Mouse (Mus musculus) naive thymus-derived CD4-positive, alpha-beta T cell, adult 2 months (primary cell): ENCODE results near the gene Gm13290.
"Not testable (repeated sequence)": the region's sequence is repeated elsewhere in the genome, so short reads cannot be mapped to it uniquely, and the experiment has no call there.

Experiments
- DNase-seq: peaks from one replicate; pipeline ENCODE4 v3.0.0-alpha.2; 2011; ENCODE audit warnings: low read depth

Gm13290 gene

GRCm38 (mm10) chr4:88781831-88782230 lies 8.2 kb downstream of the Gm13290 start, which contains the start of gene Ifnz:
Gene Ifnz, plus strand, starts transcription at chr4:88782131.
- not testable (repeated sequence) for DNase-seq

GRCm38 (mm10) chr4:88782335-88782734 lies 8.7 kb downstream of the Gm13290 start:
- not testable (repeated sequence) for DNase-seq

GRCm38 (mm10) chr4:88785409-88785808 lies 11.8 kb downstream of the Gm13290 start, which contains the start of gene Gm13276:
Gene Gm13276, plus strand, starts transcription at chr4:88785709.
- not testable (repeated sequence) for DNase-seq

GRCm38 (mm10) chr4:88788402-88788801 lies 14.8 kb downstream of the Gm13290 start, which contains the start of gene Gm13277:
Gene Gm13277, plus strand, starts transcription at chr4:88788632.
- not testable (repeated sequence) for DNase-seq

- not testable (repeated sequence) for DNase-seq
Measured at GRCm38 (mm10) chr4:88791250-88791649, 17.6 kb downstream of the Gm13290 start, which contains the start of gene Gm13278. Gene Gm13278, plus strand, starts transcription at chr4:88791550.

GRCm38 (mm10) chr4:88793936-88794675 lies 20.5 kb downstream of the Gm13290 start, which contains the start of gene Gm13275:
Gene Gm13275, plus strand, starts transcription at chr4:88794487.
- DNase-seq: not testable (repeated sequence)

GRCm38 (mm10) chr4:88797097-88797496 lies 23.5 kb downstream of the Gm13290 start, which contains the start of gene Gm13279:
Gene Gm13279, plus strand, starts transcription at chr4:88797397.
- not testable (repeated sequence) for DNase-seq

- not testable (repeated sequence) for DNase-seq
Measured at GRCm38 (mm10) chr4:88799365-88799764, 25.7 kb downstream of the Gm13290 start, which contains the start of gene Gm13285. Gene Gm13285, plus strand, starts transcription at chr4:88799665.

- DNase-seq: not testable (repeated sequence)
Measured at GRCm38 (mm10) chr4:88802954-88803353, 29.3 kb downstream of the Gm13290 start, which contains the start of gene Gm13287. Gene Gm13287, plus strand, starts transcription at chr4:88803254.

- not testable (repeated sequence) for DNase-seq
Measured at GRCm38 (mm10) chr4:88805231-88805630, 31.6 kb downstream of the Gm13290 start, which contains the start of gene Gm13288. Gene Gm13288, plus strand, starts transcription at chr4:88805531.

- DNase-seq: not testable (repeated sequence)
Measured at GRCm38 (mm10) chr4:88805761-88806160, 32.1 kb downstream of the Gm13290 start.

- DNase-seq: no peak
Measured at GRCm38 (mm10) chr4:88815928-88816327, 42.3 kb downstream of the Gm13290 start, which contains the start of gene Ifna7. Gene Ifna7, plus strand, starts transcription at chr4:88816228.

GRCm38 (mm10) chr4:88819659-88820058 lies 46.0 kb downstream of the Gm13290 start, which contains the start of gene Ifna11:
Gene Ifna11, plus strand, starts transcription at chr4:88819959.
- DNase-seq: no peak

- peak; percentile 58 for DNase-seq
Measured at GRCm38 (mm10) chr4:88822995-88823394, 49.4 kb downstream of the Gm13290 start.
